Mouse (Mus musculus) megakaryocyte progenitor cell, adult 5-6 weeks (primary cell): Measurements from ENCODE around the gene Otp. TPM values are rescaled to one million over a fixed set of nuclear protein-coding genes. Genes with fewer than 3 reads are reported as not detected.

ENCODE experiments used
- total RNA-seq, 2 experiments: library from RNA; stranded (forward) in 1 of 2; stranded (reverse) in 1 of 2; fragments of 157-497, 149-512 nt in 1 of 2; fragments of 200-1000 nt in 1 of 2; gene quantifications; 2 replicates each; pipeline versions ENCODE4 v1.2.3 to v1.2.4; 2015 to 2017

The Otp gene
- total RNA-seq, 2 experiments from 2014 or later = not detected

Other genes starting within 250 kb of the Otp start
- 159 and 210 TPM in 2 replicates for gene Tbca, start 86.7 kb upstream of the Otp start, total RNA-seq (2015)
- 146 and 173 TPM in 2 replicates for gene Tbca, start 86.7 kb upstream of the Otp start, total RNA-seq (2017)
- 27.7 and 29.0 TPM in 2 replicates for gene Wdr41, start 100.7 kb downstream of the Otp start, total RNA-seq (2015)
- 19.1 and 19.4 TPM in 2 replicates for gene Wdr41, start 100.7 kb downstream of the Otp start, total RNA-seq (2017)